Mouse (Mus musculus) heart, embryonic 16.5 days (tissue): ENCODE measurements around the gene Mrpl54. TPM values are rescaled to one million over a fixed set of nuclear protein-coding genes. Genes with fewer than 3 reads are reported as not detected.
A peak's percentile ranks its signal among the peaks of the same experiment; 100 is the strongest.

Source experiments
- ATAC-seq: fragments of 200-750 bp; cut with Nextera tagmentation; replicated peaks from 2 replicates; pipeline ENCODE4 v1.8.0; 2017; ENCODE audit warnings: moderate number of reproducible peaks; ENCODE audit not compliant: insufficient read depth, low FRiP score; ENCODE audit errors: extremely low read depth
- H3K27ac ChIP-seq: fragments of 300-500 bp; sonication (generic); 2 replicates; pipeline ENCODE4 v1.5.1; 2014; ENCODE audit warnings: mild to moderate bottlenecking, low read length, control low read depth, moderate library complexity
- H3K27me3 ChIP-seq: fragments of 300-500 bp; sonication (generic); 2 replicates; pipeline ENCODE4 v1.6.1; 2014; ENCODE audit warnings: low read length, mixed read lengths; ENCODE audit not compliant: control insufficient read depth, insufficient read depth
- H3K36me3 ChIP-seq: fragments of 300-500 bp; sonication (generic); 2 replicates; pipeline ENCODE4 v1.6.1; 2014; ENCODE audit not compliant: control insufficient read depth, insufficient read depth
- H3K4me1 ChIP-seq: fragments of 300-500 bp; sonication (generic); 2 replicates; pipeline ENCODE4 v1.6.1; 2014; ENCODE audit warnings: low read length, mixed read lengths; ENCODE audit not compliant: control insufficient read depth, insufficient read depth
- H3K4me2 ChIP-seq: fragments of 300-500 bp; sonication (generic); 2 replicates; pipeline ENCODE4 v1.6.1; 2014; ENCODE audit warnings: low read depth, mild to moderate bottlenecking, control low read depth, low read length
- H3K4me3 ChIP-seq: fragments of 300-500 bp; sonication (generic); 2 replicates; pipeline ENCODE4 v1.5.1; 2014; ENCODE audit warnings: mild to moderate bottlenecking, control low read depth, low read length
- H3K9ac ChIP-seq: fragments of 300-500 bp; sonication (generic); 2 replicates; pipeline ENCODE4 v1.6.1; 2014; ENCODE audit warnings: low read length, control low read depth
- H3K9me3 ChIP-seq: fragments of 300-500 bp; sonication (generic); replicated peaks from 2 replicates; pipeline ENCODE4 v1.6.1; 2016; ENCODE audit warnings: low read length; ENCODE audit not compliant: control insufficient read depth
- WGBS: fragments of 180-500 bp; shearing (Covaris S2); extraction: QIAGEN DNeasy Blood & Tissue Kit; methylation state at CpG from one replicate; pipeline ENCODE4 v1.1.7; 2014; 5-methylcytosine and 5-hydroxymethylcytosine counted together
- polyA plus RNA-seq: library from polyadenylated mRNA; unstranded; fragments of >200 nt; fragmentation: Nextera tagmentation; extraction: Ambion mirVana; gene quantifications from 2 replicates; pipeline ENCODE4 v1.2.1, GENCODE M21; 2015

Mrpl54 gene
- polyA plus RNA-seq, 1 experiment from 2014 or later: 230 TPM

GRCm38 (mm10) chr10:81290698-81291460, 24.1 kb upstream of the Mrpl54 start:
- Histone ChIP-seq H3K4me3 (peak overlapping the region; percentile 14; the same call in 1 of the 2 replicates), H3K4me2 (peak overlapping the region; percentile 28; the same call in 1 of the 2 replicates), H3K36me3 (no peaks in the 10 kb centered on the region), H3K9ac (0 out of 2 replicates have a peak overlapping the region, but pooled peaks have one; percentile 30), H3K4me1 (peaks cover 37% of the 10 kb centered on the region), H3K27ac (no peak overlapping the region), H3K27me3 (peaks cover 10% of the 10 kb centered on the region), H3K9me3 (no peaks in the 10 kb centered on the region)
- ATAC-seq: no peak
- 17% methylated on average over 24 of the region's 24 CpGs for WGBS

GRCm38 (mm10) chr10:81289811-81290210, 23.1 kb upstream of the Mrpl54 start:
- WGBS: 56% methylated on average over 14 of the region's 14 CpGs
- H3K4me2 ChIP-seq: 0 out of 2 replicates have a peak overlapping the region, but pooled peaks have one; percentile 20
- H3K9ac ChIP-seq: no peak overlapping the region

GRCm38 (mm10) chr10:81289278-81289677, 22.5 kb upstream of the Mrpl54 start:
- Histone ChIP-seq H3K27me3 (peaks cover 23% of the 10 kb centered on the region), H3K4me2 (peak overlapping the region; percentile 20; the same call in 1 of the 2 replicates), H3K36me3 (no peaks in the 10 kb centered on the region), H3K9ac (no peak overlapping the region), H3K4me1 (peaks cover 29% of the 10 kb centered on the region), H3K27ac (no peak overlapping the region), H3K4me3 (no peak overlapping the region), H3K9me3 (no peaks in the 10 kb centered on the region)
- WGBS: 4% methylated on average over 7 of the region's 7 CpGs
- no peak for ATAC-seq

More at GRCm38 (mm10) chr10:81289811-81290210, 23.1 kb upstream of the Mrpl54 start:
- no peak for ATAC-seq
- Histone ChIP-seq H3K27me3 (peaks cover 17% of the 10 kb centered on the region), H3K9me3 (no peaks in the 10 kb centered on the region), H3K36me3 (no peaks in the 10 kb centered on the region), H3K4me3 (no peak overlapping the region), H3K4me1 (peaks cover 35% of the 10 kb centered on the region), H3K27ac (no peak overlapping the region)

- WGBS: 29% methylated on average over 6 of the region's 6 CpGs
- H3K4me1 ChIP-seq: peaks cover 23% of the 10 kb centered on the region
- no peaks in the 10 kb centered on the region for H3K9me3 ChIP-seq
- no peak for ATAC-seq
- no peak overlapping the region for H3K4me3 ChIP-seq
- H3K27me3 ChIP-seq: peaks cover 29% of the 10 kb centered on the region
- H3K36me3 ChIP-seq: no peaks in the 10 kb centered on the region
- no peak overlapping the region for H3K9ac ChIP-seq
- no peak overlapping the region for H3K4me2 ChIP-seq
- no peak overlapping the region for H3K27ac ChIP-seq
Observed at GRCm38 (mm10) chr10:81288601-81289000, 21.9 kb upstream of the Mrpl54 start.

GRCm38 (mm10) chr10:81287513-81288157, 20.9 kb upstream of the Mrpl54 start:
- Histone ChIP-seq H3K9me3 (no peaks in the 10 kb centered on the region), H3K27me3 (peaks cover 33% of the 10 kb centered on the region), H3K4me3 (no peak overlapping the region), H3K9ac (no peak overlapping the region), H3K4me1 (peaks cover 21% of the 10 kb centered on the region), H3K36me3 (no peaks in the 10 kb centered on the region), H3K27ac (no peak overlapping the region), H3K4me2 (no peak overlapping the region)
- no peak for ATAC-seq
- 58% methylated on average over 8 of the region's 8 CpGs for WGBS

GRCm38 (mm10) chr10:81286586-81286985, 19.9 kb upstream of the Mrpl54 start:
- Histone ChIP-seq H3K4me1 (peaks cover 19% of the 10 kb centered on the region), H3K9ac (no peak overlapping the region), H3K4me3 (no peak overlapping the region), H3K36me3 (no peaks in the 10 kb centered on the region), H3K4me2 (no peak overlapping the region), H3K27ac (no peak overlapping the region), H3K27me3 (peaks cover 33% of the 10 kb centered on the region), H3K9me3 (no peaks in the 10 kb centered on the region)
- 43% methylated on average over 6 of the region's 6 CpGs for WGBS
- no peak for ATAC-seq

GRCm38 (mm10) chr10:81285694-81286450, 19.1 kb upstream of the Mrpl54 start:
- peak; percentile 68 for ATAC-seq
- WGBS: 2% methylated on average over 53 of the region's 54 CpGs
- Histone ChIP-seq H3K4me2 (peak overlapping the region; percentile 92), H3K36me3 (no peaks in the 10 kb centered on the region), H3K4me3 (peak overlapping the region; percentile 62), H3K27ac (no peak overlapping the region), H3K9ac (peak overlapping the region; percentile 76), H3K4me1 (peaks cover 16% of the 10 kb centered on the region), H3K9me3 (no peaks in the 10 kb centered on the region), H3K27me3 (peaks cover 36% of the 10 kb centered on the region)

GRCm38 (mm10) chr10:81284719-81285118, 18.0 kb upstream of the Mrpl54 start:
- Histone ChIP-seq H3K27ac (no peak overlapping the region), H3K9ac (no peak overlapping the region)

More at GRCm38 (mm10) chr10:81284719-81285118, 18.0 kb upstream of the Mrpl54 start:
- H3K4me3 ChIP-seq: peak overlapping the region; percentile 62
- peaks cover 38% of the 10 kb centered on the region for H3K27me3 ChIP-seq
- peaks cover 11% of the 10 kb centered on the region for H3K4me1 ChIP-seq
- H3K36me3 ChIP-seq: no peaks in the 10 kb centered on the region
- WGBS: 10% methylated on average over 17 of the region's 17 CpGs
- H3K4me2 ChIP-seq: peak overlapping the region; percentile 92
- ATAC-seq: no peak
- no peaks in the 10 kb centered on the region for H3K9me3 ChIP-seq
